Mouse (Mus musculus) adrenal gland, postnatal 10 days (tissue): Measurements from ENCODE around the gene Klhdc4. TPM values are rescaled to one million over a fixed set of nuclear protein-coding genes. Genes with fewer than 3 reads are reported as not detected.

Source experiments
- DNase-seq: peaks from one replicate; pipeline ENCODE4 v3.0.0; 2021; ENCODE audit warnings: mixed read lengths
- total RNA-seq, 2 experiments: library from RNA; stranded (reverse); gene quantifications; 2 replicates each; pipeline ENCODE4 v1.2.3; 2021

Klhdc4 gene
- total RNA-seq, 2 experiments from 2014 or later = 18.0 to 20.4 TPM

DNA sequence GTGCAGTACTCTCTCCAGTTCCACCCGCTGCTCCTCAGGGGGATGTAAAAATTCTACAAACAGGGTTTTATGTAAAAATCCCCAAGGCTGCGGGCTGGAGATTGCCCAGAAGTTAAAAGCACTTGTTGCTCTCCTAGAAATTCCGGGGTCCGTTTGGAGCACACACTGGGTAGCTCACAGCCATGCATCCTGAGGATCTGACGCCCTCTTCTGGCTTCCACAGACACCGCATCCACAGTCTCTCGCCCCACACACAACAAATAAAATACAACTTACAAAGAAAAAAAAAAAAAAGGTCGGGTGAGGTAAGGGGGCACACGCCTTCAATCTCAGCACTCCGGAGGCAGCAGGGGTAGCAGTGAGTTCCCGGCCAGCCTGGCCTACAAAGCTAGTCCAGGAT lies 21.3 kb downstream of the Klhdc4 start:
- no peak for DNase-seq

GRCm38 (mm10) chr8:121806126-121806525 lies 23.2 kb downstream of the Klhdc4 start:
- DNase-seq = no peak

DNA sequence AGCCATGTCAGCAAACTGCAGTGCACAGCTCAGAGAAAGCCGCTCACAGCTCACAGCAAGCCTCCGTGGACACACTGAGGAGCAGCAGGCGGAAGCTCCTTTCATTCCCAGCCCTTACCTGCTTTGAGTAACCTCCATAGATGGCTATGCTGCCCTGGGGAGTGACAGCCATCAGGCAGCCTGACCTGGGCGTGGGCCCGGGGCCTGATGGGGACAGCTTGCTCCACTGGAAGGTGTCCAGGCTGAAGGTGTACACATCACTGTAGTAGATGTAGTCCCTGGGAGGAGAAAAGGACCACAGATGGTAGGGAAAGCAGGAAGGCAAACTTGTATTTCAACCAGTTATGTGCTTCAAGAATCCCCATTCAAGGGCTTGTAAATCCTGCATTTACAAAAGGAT lies 24.5 kb downstream of the Klhdc4 start:
- DNase-seq = no peak

GRCm38 (mm10) chr8:121798401-121798800 lies 31.0 kb downstream of the Klhdc4 start:
- no peak for DNase-seq

- peak; percentile 16 for DNase-seq
Measured at GRCm38 (mm10) chr8:121796406-121796805, 33.0 kb downstream of the Klhdc4 start.

DNA sequence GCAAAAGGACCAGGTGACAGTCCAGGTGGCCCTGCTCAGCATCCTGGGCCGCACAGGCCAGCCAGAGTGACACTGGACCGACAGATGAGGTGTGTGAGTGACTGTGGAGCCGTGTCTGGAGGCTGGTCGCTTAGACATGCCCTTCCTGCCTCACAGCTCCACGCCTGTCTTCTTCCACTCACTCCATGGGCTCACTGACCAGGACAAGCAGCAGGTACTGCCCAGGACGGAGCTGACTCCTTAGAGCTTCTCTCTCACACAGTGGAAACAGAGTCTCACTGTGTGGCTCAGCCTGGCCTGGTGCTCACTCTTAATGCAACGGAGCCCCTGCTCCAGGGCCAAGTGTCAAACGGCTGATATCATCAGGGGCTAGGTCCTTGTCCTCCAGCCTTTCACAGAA lies 33.9 kb downstream of the Klhdc4 start:
- no peak for DNase-seq

DNA sequence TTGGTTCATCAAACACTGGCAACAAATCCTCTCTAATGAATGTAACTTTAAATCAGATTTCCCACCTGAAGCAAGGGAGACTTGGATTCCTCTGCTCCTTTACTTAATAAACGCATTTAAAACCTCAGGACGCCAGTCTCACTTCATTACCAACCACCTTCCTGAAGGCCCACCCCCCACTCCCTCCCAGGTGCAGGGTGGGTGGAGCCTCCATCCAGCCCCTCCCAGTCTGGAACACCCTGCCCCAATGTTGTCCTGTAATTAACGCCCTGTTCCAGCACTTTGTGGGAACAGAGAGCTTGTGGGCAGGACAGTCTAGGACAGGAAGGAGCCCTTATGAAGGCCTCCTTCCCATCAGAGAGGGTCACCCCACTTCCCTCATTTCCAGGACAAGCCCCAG lies 35.2 kb downstream of the Klhdc4 start:
- no peak for DNase-seq

DNA sequence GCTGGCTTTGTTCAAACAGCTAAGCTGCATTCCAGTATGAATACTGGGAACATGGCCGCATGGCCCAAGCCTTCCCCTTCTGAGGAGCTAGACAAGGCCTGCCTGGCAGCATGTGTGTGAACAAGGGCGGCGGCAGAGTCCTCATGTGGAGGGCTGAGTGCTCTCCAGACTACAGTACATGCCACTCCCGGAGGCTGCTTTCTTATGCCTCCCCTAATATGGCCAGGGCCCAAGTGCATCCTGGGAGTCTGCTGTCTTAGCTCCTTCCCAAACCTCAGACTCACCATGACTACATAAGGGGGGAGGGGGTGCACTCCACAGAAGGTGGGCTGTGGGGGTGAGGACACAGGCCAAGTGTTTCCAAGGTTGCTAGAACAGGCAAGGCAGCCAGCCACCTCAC lies 36.7 kb downstream of the Klhdc4 start:
- no peak for DNase-seq

DNA sequence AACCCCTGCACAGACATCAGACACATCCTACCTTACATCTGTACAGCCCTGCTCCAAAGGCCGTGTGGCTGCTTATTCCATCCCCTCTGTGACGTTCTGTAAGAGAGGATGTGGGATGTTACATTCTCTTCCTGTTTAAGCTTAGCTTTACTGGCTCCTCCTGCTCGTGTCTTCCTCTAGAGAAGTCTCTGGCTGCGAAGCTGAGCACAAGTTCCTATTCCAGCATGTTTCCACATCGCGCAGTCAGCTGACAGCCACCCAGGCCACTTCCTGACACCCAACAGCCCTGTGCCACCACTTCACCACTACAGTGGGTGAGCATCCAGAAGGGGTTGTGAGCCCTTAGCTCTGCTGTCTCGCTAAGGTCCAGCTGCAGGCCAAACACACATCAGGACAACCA lies 37.2 kb downstream of the Klhdc4 start:
- DNase-seq = no peak

DNA sequence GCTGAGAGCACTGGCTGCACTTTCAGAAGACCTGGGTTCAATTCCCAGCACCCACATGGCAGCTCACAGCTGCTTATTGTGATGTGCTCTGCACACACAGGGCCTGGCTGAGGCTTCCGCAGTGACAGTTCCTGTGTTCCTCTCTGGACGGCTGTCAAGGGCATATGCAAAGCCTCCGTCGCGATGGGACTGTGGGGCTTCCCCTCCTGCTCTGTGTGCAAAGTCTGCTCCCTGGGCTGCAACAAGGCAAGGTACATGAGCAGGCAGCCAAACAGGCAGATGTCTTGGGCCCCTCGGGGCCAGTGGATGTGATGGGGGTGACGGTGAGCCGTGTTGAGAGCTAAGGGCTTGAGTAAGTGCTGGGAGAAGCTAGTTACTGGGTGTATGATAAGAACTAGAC lies 40.6 kb downstream of the Klhdc4 start:
- peak; percentile 27 for DNase-seq

DNA sequence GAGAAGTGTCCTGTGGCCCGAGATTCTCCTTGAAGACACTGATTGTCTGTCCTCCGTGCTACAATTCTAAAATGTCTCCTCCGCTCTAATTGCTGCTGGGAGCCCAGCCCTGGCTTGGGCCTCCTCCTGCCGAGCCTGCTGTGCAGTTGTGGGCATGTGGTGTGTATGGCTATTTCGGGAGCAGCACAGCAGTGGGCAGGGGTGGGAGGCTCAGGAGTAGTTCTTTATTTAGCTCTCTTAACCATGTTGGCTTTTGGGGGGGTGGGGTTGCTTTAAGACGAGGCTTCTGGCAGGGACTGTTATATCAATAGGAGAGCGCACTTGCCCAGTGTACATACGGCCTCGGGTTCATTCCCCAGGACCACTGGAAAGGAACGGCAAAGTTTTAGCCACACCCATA lies 42.8 kb downstream of the Klhdc4 start:
- DNase-seq = no peak

- no peak for DNase-seq
Measured at GRCm38 (mm10) chr8:121782493-121782892, 46.9 kb downstream of the Klhdc4 start.

DNA sequence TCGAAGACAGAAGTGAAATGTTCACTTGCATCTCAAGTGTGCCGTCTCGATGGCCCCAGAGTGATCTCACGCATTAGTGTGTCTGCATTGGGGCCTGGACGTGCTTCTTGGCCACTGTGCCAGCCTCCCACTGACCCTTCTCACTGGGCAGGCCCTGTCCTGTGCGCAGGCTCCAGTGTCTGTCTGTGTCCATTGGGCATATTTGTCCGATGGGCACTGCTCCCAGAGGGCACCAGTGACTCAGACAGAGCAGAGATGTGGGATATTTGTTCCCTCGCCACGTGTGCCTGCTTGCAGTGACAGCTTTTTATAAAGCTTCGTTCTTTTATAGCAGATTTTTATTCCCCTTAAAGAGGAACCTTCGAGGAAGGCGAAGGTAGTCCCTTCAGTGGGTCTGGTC lies 55.5 kb downstream of the Klhdc4 start:
- no peak for DNase-seq

DNA sequence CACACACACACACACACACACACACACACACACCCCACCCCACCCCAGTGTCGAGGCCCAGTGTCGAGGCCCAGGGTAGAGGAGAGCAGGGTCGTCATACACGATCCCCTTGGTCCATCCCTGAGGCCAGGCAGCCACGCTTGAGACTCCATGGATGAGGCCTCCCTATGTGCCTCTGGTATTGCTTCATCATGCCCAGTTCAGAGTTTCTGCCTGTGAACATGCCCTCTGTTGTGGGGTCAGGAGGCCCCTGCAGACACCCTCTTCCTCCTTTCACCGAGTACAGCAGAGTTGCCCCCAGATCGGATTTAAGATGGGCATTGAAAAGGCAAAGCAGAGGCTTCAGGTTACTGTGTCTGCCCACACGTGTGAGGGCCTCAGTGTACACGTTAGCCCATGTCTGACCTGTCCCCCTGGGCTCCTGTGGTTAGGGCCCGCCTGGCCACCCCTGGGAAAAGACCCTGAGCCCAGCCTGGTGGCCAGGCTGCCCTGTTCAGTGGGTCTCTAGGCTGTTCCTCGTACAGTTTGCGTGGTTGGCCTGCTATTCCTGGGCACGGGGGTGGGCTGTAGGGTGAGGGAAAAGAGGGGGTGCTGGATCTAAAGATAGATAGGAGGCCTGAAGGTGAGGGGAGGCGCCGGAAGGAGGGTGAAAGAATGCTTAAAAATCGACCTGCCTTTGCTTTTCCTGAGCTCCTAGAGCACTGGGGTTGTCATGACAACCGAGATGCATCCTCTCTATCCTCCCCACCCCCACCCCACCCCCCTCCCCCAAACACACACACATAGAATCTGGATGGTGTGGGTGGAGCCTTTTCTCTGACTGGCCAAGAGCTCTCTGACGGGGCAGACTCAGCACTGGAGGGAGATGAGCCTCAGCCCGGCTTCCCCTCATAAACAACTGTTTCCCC lies 58.3 kb downstream of the Klhdc4 start:
- DNase-seq = no peak

GRCm38 (mm10) chr8:121769621-121770020 lies 59.7 kb downstream of the Klhdc4 start:
- DNase-seq = no peak

DNA sequence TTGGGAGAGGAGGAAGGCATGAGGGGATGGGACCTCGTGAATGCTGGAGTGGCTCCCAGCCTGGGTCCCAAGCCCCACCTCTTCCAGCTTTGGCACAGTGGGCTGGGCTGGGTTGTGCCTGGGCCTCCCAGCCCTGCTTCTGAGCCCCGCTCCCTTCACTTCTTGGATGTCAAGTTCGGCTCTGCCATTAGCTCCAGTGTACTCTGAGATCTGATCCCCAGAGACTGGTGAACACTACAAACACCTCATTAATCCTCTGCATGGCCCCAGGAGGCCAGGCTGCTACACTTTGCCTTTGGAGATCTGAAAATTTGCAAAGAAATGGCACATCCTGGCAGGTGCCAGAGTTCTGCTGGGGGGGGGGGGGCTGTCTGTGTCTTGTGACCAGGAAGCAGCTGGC lies 60.3 kb downstream of the Klhdc4 start:
- no peak for DNase-seq

DNA sequence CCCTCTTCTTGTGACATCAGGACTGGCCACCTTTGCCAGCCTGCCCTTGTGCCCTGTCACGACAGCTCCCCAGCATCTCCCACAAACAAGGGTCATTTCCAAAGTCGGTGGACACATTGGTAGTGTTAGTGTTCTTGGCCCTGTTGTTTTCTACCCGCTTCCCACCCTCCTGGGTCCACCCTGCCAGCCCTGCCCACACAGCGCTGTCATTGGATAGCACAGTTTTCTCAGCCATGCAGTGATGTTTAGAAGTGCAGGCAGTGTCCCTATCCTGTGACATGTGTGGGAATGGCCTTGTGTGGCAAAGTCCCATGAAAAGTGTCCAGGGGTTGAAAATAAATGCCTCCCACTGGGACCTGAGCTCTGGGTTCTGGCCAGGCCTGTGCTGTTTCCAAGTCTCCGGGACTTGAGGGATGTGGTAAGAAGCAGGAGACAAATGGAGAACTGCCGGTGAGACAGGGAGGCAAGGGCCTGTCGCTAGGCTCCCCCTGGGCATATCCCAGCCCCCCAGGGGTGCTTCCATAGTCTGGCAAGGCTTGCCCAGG lies 63.7 kb downstream of the Klhdc4 start:
- peak; percentile 61 for DNase-seq

- no peak for DNase-seq
Measured at GRCm38 (mm10) chr8:121763700-121764013, 65.7 kb downstream of the Klhdc4 start.

DNA sequence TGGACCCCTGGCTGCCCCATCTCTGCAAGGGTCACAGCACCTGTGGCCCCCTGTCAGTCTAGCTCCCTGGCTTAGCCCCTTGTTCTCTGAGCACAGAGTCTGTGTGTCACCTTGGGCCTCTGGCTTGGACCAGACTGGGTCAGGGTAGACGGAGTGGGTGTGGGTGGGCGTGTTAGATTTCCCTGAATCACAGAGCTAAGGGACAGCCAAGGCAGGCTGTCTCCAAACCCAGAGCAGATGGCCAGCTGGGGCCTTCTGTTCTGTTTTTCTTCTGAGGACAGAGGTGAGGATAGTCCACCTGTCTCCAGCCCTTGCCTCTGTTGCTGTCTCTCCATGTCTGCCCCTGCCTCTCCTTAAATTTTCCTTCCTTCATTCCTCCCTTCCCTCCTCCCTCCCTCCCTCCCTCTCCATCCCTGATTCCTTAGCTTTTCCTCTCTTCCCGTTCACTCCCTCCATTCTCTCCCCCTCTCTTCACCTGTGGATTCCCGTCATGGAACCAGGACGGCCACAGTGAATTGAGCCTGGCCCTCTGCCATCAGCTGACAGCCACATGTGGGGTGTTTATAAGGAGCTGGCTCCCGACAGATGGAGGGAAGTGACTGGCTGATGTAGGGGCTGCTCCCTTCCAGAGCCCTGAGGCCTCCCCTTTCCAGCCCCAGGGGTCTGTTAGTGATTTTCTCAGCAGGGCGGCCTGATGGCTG lies 66.2 kb downstream of the Klhdc4 start:
- DNase-seq = no peak

GRCm38 (mm10) chr8:121761480-121761879 lies 67.9 kb downstream of the Klhdc4 start:
- peak; percentile 70 for DNase-seq

GRCm38 (mm10) chr8:121760484-121760883 lies 68.9 kb downstream of the Klhdc4 start:
- no peak for DNase-seq

DNA sequence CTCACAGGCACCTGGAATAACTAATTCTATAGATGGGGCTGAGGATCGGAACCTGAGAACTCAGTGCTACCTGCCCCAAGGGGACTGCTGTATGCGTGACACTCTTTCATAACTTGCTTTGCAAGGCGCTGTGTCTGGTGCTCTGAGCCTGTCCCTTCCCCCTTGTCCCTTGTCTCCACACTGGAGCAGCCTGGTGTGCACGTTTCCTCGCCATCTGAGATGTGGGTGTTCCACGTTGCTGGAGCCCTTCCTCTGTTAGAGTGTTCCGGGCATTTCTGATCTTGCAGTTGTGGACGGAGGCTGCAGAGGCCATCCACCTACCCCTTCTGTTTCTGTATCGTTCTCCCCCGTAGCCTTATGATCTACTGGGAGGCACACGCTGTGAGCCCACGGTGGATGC lies 70.9 kb downstream of the Klhdc4 start:
- DNase-seq = no peak

DNA sequence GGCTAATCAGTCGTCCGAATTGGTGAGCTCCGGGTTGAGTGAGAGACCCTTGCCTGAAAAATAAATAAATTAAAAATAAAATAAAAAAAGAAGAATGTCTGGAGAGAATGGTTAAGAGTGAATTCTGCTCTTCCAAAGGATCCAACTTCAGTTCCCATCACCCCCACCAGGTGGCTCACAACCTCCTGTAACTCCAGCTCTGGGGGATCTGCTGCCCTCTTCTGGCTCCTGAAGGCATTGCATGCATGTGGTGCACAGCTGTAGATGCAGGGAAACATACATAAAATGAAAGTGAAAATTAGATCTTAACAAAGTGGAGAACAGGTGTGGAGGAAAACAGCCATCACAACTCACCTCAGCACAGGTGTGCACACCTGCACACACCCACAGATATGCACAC lies 78.0 kb downstream of the Klhdc4 start:
- DNase-seq = peak; percentile 83

DNA sequence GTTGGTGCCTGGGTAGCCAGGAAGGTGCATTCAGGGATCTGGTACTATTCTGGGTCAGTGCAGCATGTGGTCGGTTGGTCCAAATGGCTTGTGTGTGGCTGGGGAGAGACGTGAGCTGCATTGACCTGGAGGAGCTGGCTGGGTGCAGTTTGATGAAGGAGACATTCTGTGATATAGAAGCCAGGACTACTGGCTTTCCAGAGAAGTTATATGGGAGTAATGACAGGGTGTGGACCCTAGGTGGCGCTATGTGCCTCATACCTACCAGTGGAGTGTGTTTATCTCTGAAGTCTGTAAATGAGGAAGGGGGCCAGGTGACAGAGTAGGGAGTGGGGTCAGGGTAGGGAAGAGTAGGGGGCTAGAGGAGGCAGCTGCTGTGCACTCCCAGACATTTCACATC lies 78.9 kb downstream of the Klhdc4 start:
- no peak for DNase-seq
